Mouse (Mus musculus): ENCODE measurements around the gene Casp9. TPM values are rescaled to one million over a fixed set of nuclear protein-coding genes. Genes with fewer than 3 reads are reported as not detected.

Gene Casp9
- total and polyA plus RNA-seq, 3 experiments = 2.8 to 6.4 TPM; not detected in 1

GRCm38 (mm10) chr4:141864506-141864905 lies 71.1 kb downstream of the Casp9 start:
- no peaks in the 10 kb centered on the region for H3K4me1 ChIP-seq (ENCODE audit: control insufficient read depth in 1 of 2, insufficient read depth in 2 of 2, low read length in 2 of 2)
- H3K79me2 ChIP-seq (ENCODE audit: control insufficient read depth, insufficient read depth, low read length, poor library complexity) = no peaks in the 10 kb centered on the region
- no peak overlapping the region for H3K4me3 ChIP-seq (ENCODE audit: control insufficient read depth in 1 of 2, insufficient read depth in 1 of 2, low read depth in 2 of 2, low read length in 2 of 2)
- no peaks in the 10 kb centered on the region; a peak in 1 of 4 replicates for H3K36me3 ChIP-seq (ENCODE audit: control insufficient read depth in 1 of 2, insufficient read depth in 2 of 2, low read length in 2 of 2)
- H3K27me3 ChIP-seq (ENCODE audit: control insufficient read depth in 1 of 2, insufficient read depth in 2 of 2, low read length in 2 of 2) = no peaks in the 10 kb centered on the region
- TF ChIP-seq ZC3H11A (IDR thresholded peaks at IDR 0.05; ENCODE audit: low read depth, low read length) (no peak), JUND (IDR thresholded peaks at IDR 0.05; ENCODE audit: low read depth, low read length) (no peak), EP300 (IDR thresholded peaks at IDR 0.05; ENCODE audit: low read depth in 1 of 2, low read length in 2 of 2) (no peak), CHD2 (IDR thresholded peaks at IDR 0.05; ENCODE audit: low read length) (no peak), TCF12 (IDR thresholded peaks at IDR 0.05; ENCODE audit: low read depth, low read length) (no peak), POLR2AphosphoS2 (IDR thresholded peaks at IDR 0.05; ENCODE audit: low read length) (no peak)
- no peak for DNase-seq (ENCODE audit: low read depth, low spot score)
- no peak overlapping the region for H3K9ac ChIP-seq (ENCODE audit: control insufficient read depth, low read depth, low read length, poor library complexity, severe bottlenecking)
- H3K9me3 ChIP-seq (replicated peaks; ENCODE audit: insufficient read depth, low read length) = no peaks in the 10 kb centered on the region
- no peak overlapping the region for H3K27ac ChIP-seq (ENCODE audit: control insufficient read depth, low read depth, low read length)

- Histone ChIP-seq H3K9ac (ENCODE audit: control insufficient read depth, low read depth, low read length, poor library complexity, severe bottlenecking) (no peak overlapping the region), H3K4me3 (ENCODE audit: control insufficient read depth in 1 of 2, insufficient read depth in 1 of 2, low read depth in 2 of 2, low read length in 2 of 2) (no peak overlapping the region), H3K9me3 (replicated peaks; ENCODE audit: insufficient read depth, low read length) (no peaks in the 10 kb centered on the region), H3K36me3 (ENCODE audit: control insufficient read depth in 1 of 2, insufficient read depth in 2 of 2, low read length in 2 of 2) (no peaks in the 10 kb centered on the region; a peak in 1 of 4 replicates), H3K27ac (ENCODE audit: control insufficient read depth, low read depth, low read length) (no peak overlapping the region), H3K27me3 (ENCODE audit: control insufficient read depth in 1 of 2, insufficient read depth in 2 of 2, low read length in 2 of 2) (no peaks in the 10 kb centered on the region), H3K79me2 (ENCODE audit: control insufficient read depth, insufficient read depth, low read length, poor library complexity) (no peaks in the 10 kb centered on the region), H3K4me1 (ENCODE audit: control insufficient read depth in 1 of 2, insufficient read depth in 2 of 2, low read length in 2 of 2) (peaks cover 0 to 2% of the 10 kb centered on the region in 2 experiments; a peak in 1 of 4 replicates)
- TF ChIP-seq EP300 (IDR thresholded peaks at IDR 0.05; ENCODE audit: low read depth in 1 of 2, low read length in 2 of 2) (no peak), MYB (IDR thresholded peaks at IDR 0.05; ENCODE audit: low read depth, low read length) (no peak), POLR2AphosphoS5 (IDR thresholded peaks at IDR 0.05; ENCODE audit: borderline replicate concordance, low read depth, low read length) (no peak), GABPA (IDR thresholded peaks at IDR 0.05; ENCODE audit: low read depth, low read length) (no peak), MAZ (IDR thresholded peaks at IDR 0.05; ENCODE audit: low read depth, low read length) (no peak), ZMIZ1 (IDR thresholded peaks at IDR 0.05; ENCODE audit: low read depth, low read length) (no peak), KAT2A (conservative IDR thresholded peaks at IDR 0.05; ENCODE audit: low read depth, low read length) (no peak), TCF12 (IDR thresholded peaks at IDR 0.05; ENCODE audit: low read depth, low read length) (no peak), RAD21 (IDR thresholded peaks at IDR 0.05; ENCODE audit: low read depth, low read length) (no peak), ZC3H11A (IDR thresholded peaks at IDR 0.05; ENCODE audit: low read depth, low read length) (no peak), RCOR1 (IDR thresholded peaks at IDR 0.05; ENCODE audit: low read depth, low read length) (no peak), MEF2A (IDR thresholded peaks at IDR 0.05; ENCODE audit: extremely low read depth, insufficient replicate concordance, low read depth, low read length, poor library complexity, severe bottlenecking) (no peak), E2F4 (IDR thresholded peaks at IDR 0.05; ENCODE audit: borderline replicate concordance, low read depth, low read length) (no peak), GATA1 (IDR thresholded peaks at IDR 0.05; ENCODE audit: low read depth, low read length) (no peak), CHD2 (IDR thresholded peaks at IDR 0.05; ENCODE audit: low read length) (no peak), USF1 (IDR thresholded peaks at IDR 0.05; ENCODE audit: low read depth, low read length) (no peak)
- no peak for DNase-seq (ENCODE audit: low read depth, low spot score)
These were observed 71.6 kb downstream of the Casp9 start for GRCm38 (mm10) chr4:141865006-141865405.

Other genes starting within 250 kb of the Casp9 start
- gene Fblim1, start 187.5 kb upstream of the Casp9 start, total RNA-seq (2012; rRNA removed) = not detected in 2 replicates
- not detected for gene Fblim1, start 187.5 kb upstream of the Casp9 start, polyA plus RNA-seq (2012; ENCODE audit: insufficient read depth in 1 of 2, insufficient read length in 2 of 2, low read depth in 1 of 2, low replicate concordance in 2 of 2, missing spikeins in 1 of 2)
- not detected in 2 replicates for gene Tmem82, start 175.0 kb upstream of the Casp9 start, total RNA-seq (2012; rRNA removed)
- under 1 TPM in 1 of 2 experiments, not detected in 1; 0.21 TPM for gene Tmem82, start 175.0 kb upstream of the Casp9 start, polyA plus RNA-seq (2012; ENCODE audit: insufficient read depth in 1 of 2, insufficient read length in 2 of 2, low read depth in 1 of 2, low replicate concordance in 2 of 2, missing spikeins in 1 of 2)
- not detected in 2 replicates for gene Slc25a34, start 169.8 kb upstream of the Casp9 start, total RNA-seq (2012; rRNA removed)
- gene Slc25a34, start 169.8 kb upstream of the Casp9 start, polyA plus RNA-seq (2012; ENCODE audit: insufficient read depth in 1 of 2, insufficient read length in 2 of 2, low read depth in 1 of 2, low replicate concordance in 2 of 2, missing spikeins in 1 of 2) = under 1 TPM in 1 of 2 experiments, not detected in 1; 0.10 TPM
- 4.8 and 6.5 TPM in 2 replicates for gene Plekhm2, start 128.7 kb upstream of the Casp9 start, total RNA-seq (2012; rRNA removed)
- 10 to 100 TPM in 1 of 2 experiments, not detected in 1; 15.4 TPM for gene Plekhm2, start 128.7 kb upstream of the Casp9 start, polyA plus RNA-seq (2012; ENCODE audit: insufficient read depth in 1 of 2, insufficient read length in 2 of 2, low read depth in 1 of 2, low replicate concordance in 2 of 2, missing spikeins in 1 of 2)
- gene Rsc1a1, start 108.0 kb upstream of the Casp9 start, total RNA-seq (2012; rRNA removed) = 7.7 and 8.8 TPM in 2 replicates
- not detected for gene Rsc1a1, start 108.0 kb upstream of the Casp9 start, polyA plus RNA-seq (2012; ENCODE audit: insufficient read depth in 1 of 2, insufficient read length in 2 of 2, low read depth in 1 of 2, low replicate concordance in 2 of 2, missing spikeins in 1 of 2)
- gene Ddi2, start 70.2 kb upstream of the Casp9 start, total RNA-seq (2012; rRNA removed) = 37.6 and 40.7 TPM in 2 replicates
- 10 to 100 TPM in 1 of 2 experiments, not detected in 1; 42.8 TPM for gene Ddi2, start 70.2 kb upstream of the Casp9 start, polyA plus RNA-seq (2012; ENCODE audit: insufficient read depth in 1 of 2, insufficient read length in 2 of 2, low read depth in 1 of 2, low replicate concordance in 2 of 2, missing spikeins in 1 of 2)
- 0.12 TPM in 1 of 2 replicates, not detected in the other for gene Agmat, start 46.9 kb upstream of the Casp9 start, total RNA-seq (2012; rRNA removed)
- under 1 TPM in 1 of 2 experiments, not detected in 1; 0.07 TPM for gene Agmat, start 46.9 kb upstream of the Casp9 start, polyA plus RNA-seq (2012; ENCODE audit: insufficient read depth in 1 of 2, insufficient read length in 2 of 2, low read depth in 1 of 2, low replicate concordance in 2 of 2, missing spikeins in 1 of 2)
- gene Dnajc16, start 2.7 kb upstream of the Casp9 start, total RNA-seq (2012; rRNA removed) = 3.2 and 3.4 TPM in 2 replicates
- gene Dnajc16, start 2.7 kb upstream of the Casp9 start, polyA plus RNA-seq (2012; ENCODE audit: insufficient read depth in 1 of 2, insufficient read length in 2 of 2, low read depth in 1 of 2, low replicate concordance in 2 of 2, missing spikeins in 1 of 2) = 1 to 10 TPM in 1 of 2 experiments, not detected in 1; 6.8 TPM
- not detected in 2 replicates for gene Cela2a, start 32.5 kb downstream of the Casp9 start, total RNA-seq (2012; rRNA removed)
- gene Cela2a, start 32.5 kb downstream of the Casp9 start, polyA plus RNA-seq (2012; ENCODE audit: insufficient read depth in 1 of 2, insufficient read length in 2 of 2, low read depth in 1 of 2, low replicate concordance in 2 of 2, missing spikeins in 1 of 2) = not detected
- gene Ctrc, start 52.7 kb downstream of the Casp9 start, total RNA-seq (2012; rRNA removed) = not detected in 2 replicates
- not detected for gene Ctrc, start 52.7 kb downstream of the Casp9 start, polyA plus RNA-seq (2012; ENCODE audit: insufficient read depth in 1 of 2, insufficient read length in 2 of 2, low read depth in 1 of 2, low replicate concordance in 2 of 2, missing spikeins in 1 of 2)
- 29.8 and 32.4 TPM in 2 replicates for gene Efhd2, start 81.3 kb downstream of the Casp9 start, total RNA-seq (2012; rRNA removed)
- gene Efhd2, start 81.3 kb downstream of the Casp9 start, polyA plus RNA-seq (2012; ENCODE audit: insufficient read depth in 1 of 2, insufficient read length in 2 of 2, low read depth in 1 of 2, low replicate concordance in 2 of 2, missing spikeins in 1 of 2) = 10 to 100 TPM in 1 of 2 experiments, not detected in 1; 79.1 TPM
- not detected in 2 replicates for gene Fhad1, start 221.5 kb downstream of the Casp9 start, total RNA-seq (2012; rRNA removed)
- gene Fhad1, start 221.5 kb downstream of the Casp9 start, polyA plus RNA-seq (2012; ENCODE audit: insufficient read depth in 1 of 2, insufficient read length in 2 of 2, low read depth in 1 of 2, low replicate concordance in 2 of 2, missing spikeins in 1 of 2) = not detected